Mouse (Mus musculus) cortical plate, adult 2 months (tissue): ENCODE measurements at regions not wholly inside any gene's neighbourhood (a gene's known extent, or its start where the extent isn't known, plus 50 kb on each side); places are given as distances from the start of the nearest gene placed in this dataset.

Source experiments
- CTCF ChIP-seq: fragments of 200-500 bp; IDR thresholded peaks from 2 replicates; pipeline ENCODE4 v1.5.1; 2011; ENCODE audit warnings: mild to moderate bottlenecking, control low read depth, low read length; ENCODE audit not compliant: insufficient read depth; ENCODE audit errors: extremely low read depth
- POLR2A ChIP-seq: fragments of 200-500 bp; IDR thresholded peaks from 2 replicates; pipeline ENCODE4 v1.6.1; 2011; ENCODE audit warnings: mild to moderate bottlenecking, low read length, control low read depth; ENCODE audit not compliant: insufficient read depth; ENCODE audit errors: extremely low read depth

DNA sequence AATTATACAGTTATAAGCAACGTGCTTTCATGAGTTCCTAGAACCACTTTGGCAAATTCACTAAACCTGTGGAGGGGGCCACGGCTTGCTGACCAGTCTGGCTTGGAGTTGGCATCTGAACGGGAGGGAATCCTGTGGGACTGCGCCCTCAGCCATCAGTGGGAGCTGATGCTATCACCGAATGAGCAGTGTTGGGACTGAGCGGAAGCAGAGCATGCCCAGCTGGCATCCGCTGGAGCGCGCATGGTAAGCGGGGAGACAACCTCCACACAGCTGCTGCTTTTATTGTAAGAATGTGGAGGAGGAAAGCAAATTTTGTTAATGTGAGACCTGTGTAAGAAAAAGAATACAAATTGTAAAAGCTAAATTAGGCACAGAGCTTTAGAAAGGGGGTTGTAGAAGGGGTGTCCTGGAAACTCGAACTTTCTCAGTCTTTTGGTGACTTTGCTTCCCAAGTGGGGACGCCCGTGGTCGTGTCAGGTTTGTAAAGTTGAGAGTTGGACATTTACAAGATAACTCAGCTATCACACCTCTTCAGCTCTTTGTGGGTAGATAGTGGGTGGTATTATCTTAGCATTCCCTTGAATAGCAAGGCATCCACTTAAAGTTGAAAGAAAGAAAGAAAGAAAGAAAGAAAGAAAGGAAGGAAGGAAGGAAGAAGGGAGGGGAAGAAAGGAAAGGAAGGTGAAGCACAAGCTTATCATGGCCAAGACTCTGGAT, 142.2 kb downstream of the Qrsl1 start:
- TF ChIP-seq CTCF, result no peak
- no peak for TF ChIP-seq POLR2A
